Mouse (Mus musculus) thymus, adult 2 months (tissue): ENCODE measurements around the gene Caln1.

Experiments used
- CTCF ChIP-seq: fragments of 200-500 bp; IDR thresholded peaks from 2 replicates; pipeline ENCODE4 v1.5.1; 2012; ENCODE audit warnings: mild to moderate bottlenecking, control low read depth, low read length, moderate library complexity, borderline replicate concordance; ENCODE audit not compliant: control insufficient read depth, poor library complexity, insufficient read depth; ENCODE audit errors: extremely low read depth
- POLR2A ChIP-seq: fragments of 200-500 bp; IDR thresholded peaks from 2 replicates; pipeline ENCODE4 v1.6.1; 2012; ENCODE audit warnings: mild to moderate bottlenecking, low read length, control low read depth, moderate library complexity; ENCODE audit not compliant: control insufficient read depth, poor library complexity, insufficient read depth; ENCODE audit errors: extremely low read depth

DNA sequence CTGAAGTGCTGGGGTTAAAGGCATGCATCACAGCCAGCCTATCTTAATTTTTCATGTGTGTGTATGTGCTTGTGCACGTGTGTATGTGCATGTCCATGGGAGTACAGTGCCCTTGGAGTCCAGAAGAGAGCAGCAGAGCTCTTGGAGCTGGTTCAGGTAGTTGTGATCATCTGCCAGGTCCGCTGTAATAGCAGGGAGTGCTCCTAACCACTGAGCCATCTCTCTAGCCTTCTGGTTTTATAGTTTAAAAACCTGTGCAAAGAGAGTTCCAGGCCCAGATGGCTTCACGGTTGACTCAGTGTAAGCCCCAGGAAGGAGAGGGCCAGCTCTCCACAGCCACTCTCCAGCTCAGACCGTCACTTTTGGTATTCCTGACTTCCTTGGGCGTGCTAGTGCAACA, 49.5 kb upstream of the Caln1 start:
- TF ChIP-seq CTCF (no peak), POLR2A (no peak)
